Mouse (Mus musculus): Measurements from ENCODE around the gene Ift74. TPM values are rescaled to one million over a fixed set of nuclear protein-coding genes. Genes with fewer than 3 reads are reported as not detected.

The Ift74 gene
- polyA plus RNA-seq, 2 experiments from 2014 or later = 4.6 to 6.4 TPM

GRCm38 (mm10) chr4:94692175-94692574, 77.9 kb downstream of the Ift74 start:
- ATAC-seq = no peak

- no peak for ATAC-seq
Observed at GRCm38 (mm10) chr4:94696368-94696767, 82.1 kb downstream of the Ift74 start.

GRCm38 (mm10) chr4:94711002-94711401, 96.7 kb downstream of the Ift74 start:
- no peak for ATAC-seq

GRCm38 (mm10) chr4:94711426-94711825, 97.1 kb downstream of the Ift74 start:
- ATAC-seq = no peak

- no peak for ATAC-seq
Observed at GRCm38 (mm10) chr4:94713741-94714140, 99.5 kb downstream of the Ift74 start.

- ATAC-seq = no peak
Observed at GRCm38 (mm10) chr4:94715166-94715565, 100.9 kb downstream of the Ift74 start.

GRCm38 (mm10) chr4:94725799-94726198, 111.5 kb downstream of the Ift74 start:
- ATAC-seq = no peak

- ATAC-seq = no peak
Observed at GRCm38 (mm10) chr4:94732721-94733120, 118.4 kb downstream of the Ift74 start.

- ATAC-seq = no peak
Observed at GRCm38 (mm10) chr4:94737326-94738295, 123.3 kb downstream of the Ift74 start.

- ATAC-seq = no peak
Observed at GRCm38 (mm10) chr4:94738838-94739731, 124.8 kb downstream of the Ift74 start, which contains the start of gene Tek. Tek (plus strand) TSS chr4:94739289.

GRCm38 (mm10) chr4:94741824-94742223, 127.5 kb downstream of the Ift74 start:
- no peak for ATAC-seq

Other genes with a start within 250 kb of the Ift74 start
- not detected for gene Gm10306, start 57.9 kb upstream of the Ift74 start, polyA plus RNA-seq (2017; shearing (Covaris generic))
- gene Caap1, start 57.7 kb upstream of the Ift74 start, polyA plus RNA-seq (2017; shearing (Covaris generic)) = 1 to 10 TPM; 5.3 to 6.2 TPM
- gene Plaa, start 11.2 kb upstream of the Ift74 start, polyA plus RNA-seq (2017; shearing (Covaris generic)) = 10 to 100 TPM; 31.6 to 33.7 TPM
- gene Lrrc19, start 35.7 kb downstream of the Ift74 start, polyA plus RNA-seq (2017; shearing (Covaris generic)) = not detected
- not detected for gene Tek, start 124.8 kb downstream of the Ift74 start, polyA plus RNA-seq (2017; shearing (Covaris generic))